Mouse (Mus musculus): Measurements from ENCODE around the gene Hspa4.

- no peak for TF ChIP-seq CTCF (IDR thresholded peaks at IDR 0.05; ENCODE audit: borderline replicate concordance, insufficient read depth, low read depth, low read length)
- no peak for TF ChIP-seq POLR2A (IDR thresholded peaks at IDR 0.05; ENCODE audit: borderline replicate concordance, insufficient read depth, low read length)
Observed at GRCm38 (mm10) chr11:53233590-53233989, 66.7 kb downstream of the Hspa4 start.
